Mouse (Mus musculus) liver, adult 10 weeks (tissue): ENCODE results near the gene Gm904. TPM values are rescaled to one million over a fixed set of nuclear protein-coding genes. Genes with fewer than 3 reads are reported as not detected.

ENCODE experiments used
- polyA plus RNA-seq: library from polyadenylated mRNA; stranded (reverse); fragments of 350-450 nt; fragmentation: Illumina TruSeq; extraction: RNeasy Lipid Tissue Mini Kit (QIAGEN cat#74804); gene quantifications from one replicate; pipeline ENCODE4 v1.2.3, GENCODE M21; 2014; ENCODE audit warnings: low read depth, low replicate concordance

Gm904 gene
- not detected for polyA plus RNA-seq

DNA sequence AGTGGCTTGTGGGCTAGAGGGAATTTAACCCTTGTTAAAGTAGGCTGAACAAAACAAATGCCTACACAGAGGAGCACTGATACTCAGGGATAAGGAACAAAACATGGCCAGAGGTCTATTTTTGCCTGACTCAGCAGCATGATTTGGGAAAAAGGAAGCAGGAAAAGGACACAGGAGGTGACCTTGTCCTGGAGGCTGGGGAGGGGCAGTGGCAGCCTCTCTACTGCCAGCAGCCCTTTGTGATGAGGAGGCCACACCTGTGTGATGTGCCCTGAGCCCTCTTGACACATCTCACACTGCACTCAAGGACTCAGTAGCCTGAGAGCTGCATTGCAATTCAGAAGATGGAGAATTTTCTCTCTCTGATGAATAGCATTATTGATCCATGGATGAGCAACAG, at the start of gene Gm904:
Gene Gm904 (plus strand): TSS at position 301 of the 400 bp plus-strand sequence.

Other genes with a start within 250 kb of the Gm904 start
- gene Fbxw17, start 225.4 kb upstream of the Gm904 start, polyA plus RNA-seq = 2.3 TPM
- gene Gm47429, start 199.3 kb upstream of the Gm904 start, polyA plus RNA-seq = not detected
- not detected for gene Nutm2, start 175.9 kb upstream of the Gm904 start, polyA plus RNA-seq
- gene Gm8765, start 55.1 kb downstream of the Gm904 start, polyA plus RNA-seq = not detected